Mouse (Mus musculus) Muller cell, postnatal 12 days (primary cell): Measurements from ENCODE around the gene Lypd6.

Source experiments
- DNase-seq: peaks from one replicate; pipeline ENCODE4 v3.0.0-alpha.2; 2015; ENCODE audit errors: inconsistent ontology term

Gene Lypd6

DNA sequence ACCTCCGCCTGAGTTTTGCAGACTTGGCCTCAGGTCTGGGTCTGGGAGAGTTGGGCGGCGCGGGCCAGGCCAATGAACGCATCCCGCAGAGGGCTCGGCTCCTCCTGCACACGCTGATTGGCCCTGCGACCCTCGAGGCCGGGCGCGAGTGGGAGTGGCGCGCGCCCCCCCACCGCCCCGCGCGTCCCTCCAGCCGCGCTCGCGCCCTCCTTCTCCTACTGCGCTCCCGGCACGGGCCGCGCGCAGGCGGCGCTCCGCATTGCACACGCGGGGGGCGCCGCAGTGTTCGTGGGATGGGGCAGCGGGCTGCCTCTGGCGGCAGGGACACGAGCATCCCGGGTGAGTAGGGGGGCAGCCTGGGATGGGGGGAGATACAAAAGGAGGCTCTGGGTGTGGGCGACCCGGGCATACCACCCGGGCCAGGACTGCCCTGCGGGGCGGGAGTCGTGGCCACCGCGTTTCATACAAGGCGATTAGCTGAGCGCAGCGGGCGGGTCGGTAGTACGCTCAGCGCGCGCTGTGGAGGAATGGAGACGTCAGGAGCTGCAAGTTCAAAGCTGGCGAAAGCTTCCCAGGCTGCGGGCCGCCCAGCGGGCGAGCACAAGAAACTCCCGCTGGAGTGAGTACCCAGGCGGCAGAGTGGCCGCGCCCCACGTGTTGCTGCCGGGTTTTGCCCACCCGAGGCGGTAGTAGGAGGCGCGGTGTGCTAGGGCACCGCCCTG is at the start of gene Lypd6:
TSS of gene Lypd6 (plus strand) at position 184 of the 722 bp plus-strand sequence.
- peak; percentile 94 for DNase-seq

DNA sequence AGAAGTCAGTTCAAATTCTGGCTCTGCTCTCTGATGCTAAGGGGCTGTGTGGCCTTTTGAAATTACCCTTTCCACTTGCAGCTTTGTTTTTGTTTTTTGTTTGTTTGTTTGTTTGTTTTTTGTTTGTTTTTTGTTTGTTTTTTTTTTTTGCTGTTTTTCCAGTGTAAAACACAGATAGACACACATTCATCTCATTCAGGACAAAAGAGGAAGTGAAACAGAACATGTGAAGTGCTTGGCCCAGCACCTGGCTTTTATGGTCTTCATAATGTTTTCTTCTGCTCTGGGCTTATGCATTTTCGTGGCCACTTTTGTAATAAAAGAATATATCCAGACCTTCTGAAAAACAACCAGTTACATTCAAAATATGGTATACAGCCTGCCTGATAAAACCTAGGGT is 46.8 kb upstream of the Lypd6 start:
- DNase-seq = no peak

DNA sequence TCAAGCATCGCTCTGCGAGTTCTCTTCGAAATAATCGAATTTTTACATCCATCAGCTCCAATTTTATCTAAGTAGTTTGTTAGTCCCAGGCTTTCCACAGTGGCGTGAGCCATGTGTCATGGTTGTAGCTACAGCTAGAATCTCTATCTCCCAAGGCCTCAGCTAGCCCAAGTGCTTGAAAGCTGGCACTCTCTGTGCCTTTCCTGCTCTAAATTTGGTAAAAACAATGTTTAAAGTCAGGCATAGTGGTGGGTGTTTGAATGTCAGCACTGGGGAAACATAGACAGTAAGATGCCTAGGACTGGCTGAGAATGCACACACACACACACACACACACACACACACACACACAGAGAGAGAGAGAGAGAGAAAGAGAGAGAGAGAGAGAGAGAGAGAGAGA is 40.7 kb upstream of the Lypd6 start:
- DNase-seq = no peak

DNA sequence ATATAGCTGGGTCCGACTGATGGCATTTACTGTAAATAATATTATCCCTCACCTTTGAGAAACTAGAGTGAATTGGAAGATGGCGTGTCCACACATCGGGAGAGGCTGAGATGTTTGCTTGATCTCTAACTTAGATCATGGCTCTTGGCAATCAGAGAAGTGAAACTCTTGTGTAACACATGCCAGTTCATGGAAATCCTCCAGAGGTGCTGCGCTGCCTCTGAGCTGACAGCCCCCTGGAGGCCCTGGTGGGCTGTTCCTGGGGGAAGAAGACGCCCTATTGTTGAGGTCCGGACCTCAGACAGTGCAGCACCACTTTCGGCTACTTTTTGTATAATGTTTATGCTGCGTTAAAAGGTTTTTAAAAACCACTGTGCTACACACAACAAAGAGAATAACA is 37.3 kb upstream of the Lypd6 start:
- peak; percentile 29 for DNase-seq

DNA sequence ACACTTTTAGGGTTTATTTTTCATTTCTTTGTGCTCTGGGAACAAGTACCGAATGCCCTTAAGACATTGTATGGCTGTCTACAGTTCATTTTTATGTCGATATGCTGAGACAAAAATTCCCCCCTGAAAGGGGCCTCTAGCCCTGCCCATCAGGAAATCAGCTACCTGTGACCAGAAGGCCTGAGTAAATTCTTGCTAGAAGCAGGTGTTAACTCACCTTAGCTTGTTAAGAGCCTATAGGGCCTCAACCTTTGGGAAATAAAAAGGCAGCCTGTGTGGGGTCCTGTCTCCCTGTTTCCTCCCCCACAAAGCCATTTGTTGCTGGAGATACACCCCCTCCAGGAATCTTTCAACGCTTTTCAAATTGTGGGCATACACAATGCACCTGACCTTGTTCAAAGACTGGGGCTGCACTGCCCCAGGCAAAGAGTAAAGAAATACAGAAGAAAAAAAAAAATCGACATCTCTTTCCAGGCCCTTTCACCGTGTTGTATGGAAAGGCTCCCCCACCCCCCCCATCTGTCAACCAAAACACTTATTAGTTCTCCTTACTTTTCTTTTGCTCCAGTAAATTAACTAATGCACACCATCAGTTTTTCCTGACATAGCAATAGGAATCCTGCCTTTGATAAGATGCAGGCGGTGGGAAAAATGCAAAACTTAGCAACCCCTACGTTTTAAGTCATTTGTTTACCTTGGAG is 21.9 kb upstream of the Lypd6 start:
- no peak for DNase-seq

DNA sequence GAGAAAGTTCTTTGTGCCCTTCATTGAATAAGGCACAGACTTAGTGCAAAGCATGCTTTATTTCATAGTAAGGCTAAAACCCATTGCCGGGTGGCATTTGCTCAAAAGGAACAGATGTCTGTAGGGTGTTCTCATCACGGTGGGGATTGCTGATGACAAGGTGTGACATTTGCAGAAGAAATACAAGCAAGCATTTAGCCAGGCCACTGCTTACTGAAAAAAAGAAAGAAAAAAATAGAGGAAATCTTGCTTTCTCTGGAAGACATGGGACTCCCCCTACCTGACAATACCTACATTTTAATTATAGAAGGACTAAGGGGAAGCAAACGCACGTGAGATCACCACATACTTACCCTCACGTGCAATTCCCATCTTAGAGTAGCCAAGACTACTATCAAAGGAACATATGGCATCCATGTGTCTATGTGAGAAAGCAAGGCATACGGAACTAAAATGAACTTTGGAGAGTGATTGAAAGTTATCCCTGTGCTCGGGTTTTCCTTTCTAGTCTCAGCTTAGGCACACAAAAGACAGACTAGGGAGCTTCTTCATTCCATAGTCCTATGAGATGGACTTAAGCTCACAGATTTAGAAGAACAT is 21.3 kb upstream of the Lypd6 start:
- no peak for DNase-seq

DNA sequence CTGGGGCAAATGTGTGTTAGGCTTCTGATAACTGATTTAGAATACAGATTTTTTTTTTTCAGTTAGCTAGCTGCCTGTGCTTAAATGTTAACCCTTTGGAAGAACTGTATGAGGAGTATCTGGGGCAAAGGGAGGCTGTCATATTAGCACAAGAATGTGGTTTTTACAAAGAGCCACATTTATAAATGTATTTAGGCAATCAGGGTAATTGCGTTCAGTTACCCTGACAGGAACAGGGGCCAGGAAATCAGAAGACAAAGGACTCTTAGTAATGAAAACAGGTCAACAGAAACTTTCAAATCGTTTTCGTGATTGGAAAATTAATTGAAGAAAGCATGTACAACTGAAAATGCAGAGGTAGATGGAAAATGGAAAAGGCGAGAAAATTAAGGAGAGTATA is 20.4 kb upstream of the Lypd6 start:
- DNase-seq = peak; percentile 59

DNA sequence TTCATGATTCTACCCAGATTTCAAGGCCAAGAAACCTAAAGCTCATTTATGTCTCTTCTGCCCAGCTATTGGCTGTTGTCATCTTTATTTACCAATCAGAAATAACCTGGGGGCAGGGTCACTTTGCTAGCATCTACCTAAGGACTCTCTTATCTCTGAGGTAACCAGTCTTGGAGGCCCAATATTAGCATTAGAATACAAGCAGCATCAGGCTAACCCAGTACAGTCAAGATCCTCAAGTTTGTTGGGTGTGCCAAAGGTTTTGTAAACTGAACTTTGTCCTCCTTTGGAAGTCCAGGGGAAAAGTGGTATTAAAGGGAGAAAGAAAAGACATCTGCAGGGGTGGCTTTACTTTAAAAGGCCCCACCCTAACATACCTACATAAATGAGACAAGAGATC is 17.8 kb upstream of the Lypd6 start:
- DNase-seq = no peak

DNA sequence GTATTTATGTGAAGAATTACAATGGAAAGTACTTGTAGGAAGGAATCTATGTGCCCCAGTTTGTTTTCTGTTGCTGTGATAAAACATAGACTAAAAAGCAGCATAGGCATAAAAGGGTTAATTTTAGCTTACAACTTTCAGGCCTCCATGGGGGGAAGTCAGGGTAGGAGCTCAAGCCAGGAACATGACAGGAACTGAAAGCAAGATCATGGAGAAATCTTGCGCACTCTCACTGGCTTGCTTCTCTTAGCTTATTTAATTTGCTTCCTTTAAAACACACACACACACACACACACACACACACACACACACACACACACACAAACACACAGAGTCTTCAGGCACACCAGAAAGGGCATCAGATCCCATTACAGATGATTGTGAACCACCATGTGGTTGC is 12.3 kb upstream of the Lypd6 start:
- DNase-seq = no peak

DNA sequence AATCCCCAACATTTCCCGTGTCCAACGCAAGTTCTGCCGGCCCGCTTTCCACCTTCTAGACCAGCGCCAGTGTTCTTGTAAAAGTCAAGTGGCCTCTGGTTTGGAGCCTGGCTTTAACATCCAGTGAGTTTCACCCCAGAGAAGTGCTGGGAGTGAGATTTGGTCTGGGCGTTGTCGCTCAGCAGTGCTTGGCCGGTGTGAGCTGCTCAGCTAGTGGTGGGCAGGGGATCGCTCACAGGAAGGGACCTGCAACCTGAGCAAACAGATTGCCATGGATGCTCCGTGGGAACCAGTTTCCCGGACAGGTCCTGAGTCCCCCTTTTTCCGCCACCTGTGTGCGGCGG is 355 bp upstream of the Lypd6 start:
- no peak for DNase-seq

DNA sequence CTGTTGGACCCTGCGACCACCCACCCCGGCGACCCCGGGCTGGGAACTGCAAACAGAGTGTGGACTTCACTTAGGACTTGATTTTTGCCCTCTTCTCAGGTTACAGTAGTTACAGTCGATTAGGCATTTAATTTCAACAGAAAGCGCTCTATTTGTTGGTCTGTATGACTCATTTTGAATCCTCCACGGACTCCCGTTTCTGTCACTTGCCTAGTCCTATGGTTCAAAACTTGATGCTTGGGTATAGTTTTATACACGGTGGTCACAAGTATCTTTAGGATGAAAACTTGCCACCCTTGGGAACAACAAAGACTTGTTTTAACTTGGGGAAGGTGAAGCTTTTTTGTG is 713 bp downstream of the Lypd6 start:
- DNase-seq = peak; percentile 60

DNA sequence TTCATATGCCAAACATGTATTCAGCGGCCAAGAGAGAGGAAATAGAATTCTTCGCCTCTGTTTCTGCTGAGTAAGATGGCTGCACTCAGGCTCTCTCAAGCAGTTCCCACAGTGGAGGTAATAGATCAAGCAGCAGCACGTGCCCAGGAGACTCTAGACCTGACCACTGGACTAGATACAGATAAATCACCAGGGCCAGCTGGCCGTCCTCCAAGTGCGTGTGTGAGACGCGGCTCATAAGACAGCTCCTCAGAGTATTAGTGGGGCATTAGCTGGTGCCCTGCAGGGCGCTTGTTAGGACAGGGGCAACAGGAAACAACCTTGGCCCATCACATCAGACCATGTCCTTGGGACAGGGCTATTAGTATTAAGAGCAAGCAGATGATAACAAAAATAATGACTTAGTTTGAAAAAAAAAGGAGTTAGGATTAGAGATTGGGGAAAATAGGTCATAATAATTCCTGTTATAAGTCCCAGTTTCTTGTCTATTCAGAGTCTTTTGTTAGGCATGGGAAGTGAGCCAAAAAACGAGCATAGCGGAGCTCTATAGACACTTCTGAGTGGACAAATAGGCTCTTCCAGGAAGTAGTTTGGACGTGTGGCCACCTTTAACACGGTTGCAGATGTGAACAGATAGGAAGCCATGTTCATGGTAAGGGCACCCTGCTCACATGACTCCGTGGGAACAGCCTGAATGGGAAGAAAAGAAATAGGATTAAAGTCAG is 3.5 kb downstream of the Lypd6 start:
- DNase-seq = peak; percentile 72

DNA sequence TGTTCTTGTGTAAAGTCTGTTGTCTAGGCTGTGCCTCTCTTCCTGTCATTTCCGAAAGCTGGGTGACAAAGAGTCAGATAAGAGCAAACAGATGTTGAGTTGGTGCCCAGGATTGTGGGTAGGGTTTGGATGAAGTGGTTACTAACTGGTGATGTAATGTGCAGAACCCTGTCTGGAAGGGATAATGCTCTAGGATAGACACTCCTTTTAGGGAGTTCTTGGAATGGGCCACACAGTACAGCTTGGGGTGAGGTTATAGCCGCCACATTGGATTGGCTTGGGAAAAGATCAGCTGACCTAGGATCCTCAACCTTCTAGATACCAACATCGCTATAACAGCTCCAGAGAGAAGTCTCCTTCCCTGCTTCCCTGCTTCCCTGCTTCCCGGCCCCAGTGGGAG is 5.9 kb downstream of the Lypd6 start:
- no peak for DNase-seq

DNA sequence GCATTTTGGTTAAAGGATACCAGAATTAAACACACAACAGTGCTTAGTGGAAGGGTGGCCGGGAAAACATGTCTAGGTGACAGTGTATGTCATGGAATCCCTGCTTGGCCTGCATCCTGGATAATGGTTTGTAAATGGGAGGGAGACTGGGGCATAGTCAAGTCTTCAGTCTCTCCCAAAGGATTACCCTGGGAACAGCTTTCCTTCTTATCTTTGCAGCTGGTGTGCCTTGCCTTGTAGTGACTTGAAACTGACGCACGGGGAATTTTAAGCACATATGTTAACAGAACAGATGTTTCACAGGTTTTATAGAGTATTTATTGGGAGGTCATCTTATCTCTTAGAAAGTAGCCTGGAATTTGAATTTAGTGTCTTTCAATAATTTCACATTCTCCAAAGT is 18.5 kb downstream of the Lypd6 start:
- no peak for DNase-seq

DNA sequence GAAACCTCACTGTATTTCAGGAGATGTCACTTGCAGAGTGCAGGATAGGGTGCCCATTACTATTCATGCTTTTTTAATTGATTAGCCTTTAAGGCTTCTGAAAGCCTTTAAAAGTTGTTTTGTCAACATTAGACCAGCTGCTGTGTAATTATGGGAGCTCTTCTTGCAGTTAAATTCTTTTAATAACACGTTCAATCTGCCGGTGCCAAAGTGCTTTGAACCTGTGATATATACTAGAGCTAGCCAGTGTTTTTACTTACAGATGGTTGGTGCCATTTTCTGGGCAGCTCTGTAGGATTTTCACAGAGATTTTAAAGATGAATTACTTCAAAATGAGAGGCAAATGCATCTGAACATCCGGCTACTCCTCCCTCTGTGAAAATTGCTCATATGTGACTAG is 21.5 kb downstream of the Lypd6 start:
- DNase-seq = no peak

DNA sequence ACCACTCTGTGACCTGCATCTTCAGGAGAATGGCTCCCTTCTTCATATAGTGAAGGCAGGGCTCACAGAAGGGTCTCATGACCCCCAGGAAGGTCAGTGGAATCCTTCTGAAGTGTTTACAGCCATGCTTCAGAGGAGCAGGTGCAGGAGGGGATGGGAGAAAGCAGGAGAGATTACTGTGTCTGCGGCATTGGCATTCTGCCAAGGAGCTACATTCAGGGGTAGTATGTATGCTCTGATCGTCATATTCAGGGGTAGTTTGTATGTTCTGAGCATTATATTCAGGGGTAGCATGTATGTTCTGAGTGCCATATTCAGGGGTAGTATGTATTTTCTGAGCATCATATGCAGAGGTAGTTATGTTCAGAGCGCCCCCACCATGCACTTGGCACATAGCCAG is 30.1 kb downstream of the Lypd6 start:
- DNase-seq = no peak

DNA sequence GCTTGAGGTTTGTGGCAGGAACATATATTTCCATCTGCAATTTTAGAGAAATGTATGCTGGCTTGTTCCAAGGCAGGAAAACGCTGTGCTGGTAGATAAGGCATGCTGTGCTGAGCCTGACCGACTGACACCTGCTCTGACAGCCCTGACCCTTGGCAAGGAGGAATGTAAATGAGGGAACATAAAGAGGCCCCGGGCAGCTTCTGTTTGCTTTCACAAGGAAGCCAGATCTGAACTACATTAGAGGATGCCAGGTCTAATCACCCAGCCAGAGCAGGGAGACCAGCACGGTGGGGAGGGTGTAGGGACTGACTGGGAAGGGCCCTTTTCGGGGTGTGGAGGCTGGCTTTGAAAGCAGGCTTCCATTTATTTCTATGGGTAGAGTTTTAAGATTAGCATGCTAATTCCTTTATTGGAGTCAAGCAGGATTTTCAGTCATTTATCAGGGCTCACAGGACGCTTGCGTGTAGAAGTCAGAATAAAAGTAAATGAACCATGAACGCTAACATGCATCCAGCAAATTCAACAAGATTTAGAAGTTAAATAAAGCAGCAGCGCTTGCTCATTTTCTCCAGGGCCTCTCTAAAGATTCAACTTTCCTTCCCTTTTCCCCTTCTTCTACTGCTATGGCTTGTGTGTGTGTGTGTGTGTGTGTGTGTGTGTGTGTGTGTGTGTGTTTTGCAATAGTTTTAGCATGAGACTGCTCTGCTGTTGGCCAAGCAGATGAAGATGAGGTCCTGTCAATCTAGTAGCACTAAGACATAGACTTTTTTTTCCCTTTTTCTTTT is 34.3 kb downstream of the Lypd6 start:
- DNase-seq = peak; percentile 28

DNA sequence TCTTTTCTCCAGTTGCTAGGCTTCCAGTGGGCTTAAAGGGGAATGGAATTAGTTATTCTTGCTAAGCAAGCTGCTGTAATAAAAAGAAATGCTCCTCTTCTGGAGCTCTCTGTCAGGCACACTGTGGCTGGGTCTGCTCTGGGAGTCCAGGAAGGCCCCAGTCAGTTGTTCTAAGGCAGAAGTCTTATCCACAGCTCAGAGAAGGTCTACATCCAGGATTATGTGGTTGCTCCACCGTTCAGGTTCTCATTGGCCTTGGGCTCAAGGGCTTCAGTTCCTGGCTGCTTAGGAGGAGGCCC is 34.9 kb downstream of the Lypd6 start:
- no peak for DNase-seq

DNA sequence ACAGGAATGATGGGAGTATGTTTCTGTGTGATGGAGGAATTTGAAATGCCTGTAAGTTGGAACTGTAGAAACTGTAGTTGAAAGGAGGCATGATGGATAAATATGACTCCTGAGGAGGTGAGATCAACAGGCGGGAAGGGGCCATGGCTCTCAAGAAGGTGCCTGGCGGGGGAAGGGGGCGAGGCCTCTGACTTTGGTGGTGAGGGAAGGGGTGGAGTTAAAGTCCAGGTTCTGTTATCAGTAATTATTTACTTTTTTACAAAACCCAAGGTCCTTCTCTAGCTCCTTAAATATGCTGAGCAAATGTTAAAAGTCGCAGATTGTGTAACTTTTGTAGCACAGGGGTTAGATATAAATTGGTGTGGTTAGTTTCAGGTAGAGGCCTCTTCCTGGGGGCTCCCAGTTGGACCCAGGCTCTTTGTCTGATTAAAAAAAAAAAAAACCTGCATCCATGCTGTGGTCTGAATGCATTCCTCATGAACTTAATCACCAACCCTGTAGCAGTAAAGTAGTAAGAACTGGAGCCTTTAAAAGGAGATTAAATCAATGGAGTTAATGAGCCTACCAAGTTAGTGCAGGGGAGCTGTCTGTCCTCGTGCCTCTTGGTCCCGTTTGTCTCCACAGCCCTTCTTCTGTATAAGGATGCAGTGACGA is 37.7 kb downstream of the Lypd6 start:
- peak; percentile 84 for DNase-seq

DNA sequence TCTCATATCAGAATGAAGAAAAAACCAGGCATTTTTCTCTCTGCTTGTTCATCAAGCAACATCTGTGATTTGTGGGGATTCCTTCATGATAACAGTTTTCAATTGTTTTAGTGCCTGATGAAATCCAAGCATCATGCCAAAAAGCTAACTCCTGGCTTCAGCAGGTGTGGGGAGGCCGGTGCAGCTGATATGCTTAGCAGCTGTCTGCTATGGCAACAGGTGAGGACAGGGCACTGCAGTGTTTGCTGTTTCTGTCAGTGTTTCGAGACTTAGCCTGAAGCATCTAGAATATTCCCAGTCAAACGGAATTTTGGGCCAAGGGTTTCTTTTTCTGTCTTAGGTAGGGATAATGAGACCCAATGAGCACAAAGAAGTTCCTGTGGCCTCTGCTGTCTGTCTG is 39.4 kb downstream of the Lypd6 start:
- DNase-seq = no peak

DNA sequence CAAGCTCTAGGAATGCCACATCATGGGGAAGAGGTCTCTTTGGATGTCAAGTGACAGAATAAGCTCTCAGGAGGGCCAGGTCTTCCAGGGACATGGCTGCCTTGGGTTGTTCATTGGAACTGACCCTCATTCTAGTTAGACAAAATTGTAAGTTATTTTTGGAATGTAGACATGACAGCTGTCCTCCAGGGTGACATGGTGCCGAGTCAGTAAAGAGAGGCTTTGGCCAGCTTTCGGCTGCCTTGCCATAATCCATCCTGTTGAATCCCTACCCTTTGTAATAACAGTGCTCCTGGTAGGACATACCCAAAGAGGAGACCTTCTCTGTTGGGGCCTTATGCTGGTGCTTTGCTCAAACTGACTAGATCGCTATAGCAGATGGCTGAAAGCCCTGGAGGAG is 39.8 kb downstream of the Lypd6 start:
- DNase-seq = peak; percentile 69

DNA sequence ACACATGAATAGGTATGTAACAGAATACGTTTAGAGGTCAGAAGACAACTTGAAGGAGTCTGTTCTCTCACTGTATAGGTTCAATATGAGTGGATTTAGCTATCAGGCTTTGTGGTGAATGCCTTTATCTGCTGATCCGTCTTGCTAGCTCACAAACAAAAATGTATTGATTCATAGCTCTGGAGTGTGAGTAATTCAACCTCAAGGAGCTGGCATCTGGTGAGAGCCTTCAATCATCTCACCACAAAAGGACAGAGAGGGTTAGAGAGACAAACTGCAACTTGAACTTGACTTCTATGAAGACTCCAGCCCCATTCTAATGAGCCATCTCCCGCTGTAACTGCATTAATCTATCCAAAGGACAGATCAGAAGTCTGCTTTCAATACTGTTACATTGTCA is 40.6 kb downstream of the Lypd6 start:
- DNase-seq = no peak
